Mouse (Mus musculus): ENCODE results near the gene Ier3.
"Not testable (repeated sequence)": the region's sequence is repeated elsewhere in the genome, so short reads cannot be mapped to it uniquely, and the experiment has no call there.

Ier3 gene

DNA sequence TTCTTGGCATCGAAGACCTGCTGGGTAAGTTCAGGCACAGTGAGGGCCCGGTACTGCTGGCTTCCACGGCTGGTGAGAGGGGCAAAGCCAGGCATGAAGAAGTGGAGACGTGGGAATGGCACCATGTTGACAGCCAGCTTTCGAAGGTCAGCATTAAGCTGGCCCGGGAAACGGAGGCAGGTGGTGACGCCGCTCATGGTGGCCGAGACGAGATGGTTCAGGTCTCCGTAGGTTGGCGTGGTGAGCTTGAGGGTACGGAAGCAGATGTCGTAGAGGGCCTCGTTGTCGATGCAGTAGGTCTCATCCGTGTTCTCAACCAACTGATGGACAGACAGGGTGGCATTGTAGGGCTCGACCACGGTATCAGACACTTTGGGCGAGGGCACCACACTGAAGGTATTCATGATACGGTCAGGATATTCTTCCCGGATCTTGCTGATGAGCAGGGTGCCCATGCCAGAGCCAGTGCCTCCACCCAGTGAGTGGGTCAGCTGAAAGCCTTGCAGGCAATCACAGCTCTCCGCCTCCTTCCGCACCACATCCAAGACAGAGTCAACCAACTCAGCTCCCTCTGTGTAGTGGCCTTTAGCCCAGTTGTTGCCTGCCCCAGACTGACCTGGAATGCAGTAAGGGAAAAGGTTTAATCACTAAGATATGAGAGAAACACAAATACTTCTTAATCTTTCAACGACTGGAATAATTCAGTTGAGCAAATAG lies 14.1 kb downstream of the Ier3 start:
- no peak for DNase-seq (ENCODE audit: low spot score in 2 of 2)

DNA sequence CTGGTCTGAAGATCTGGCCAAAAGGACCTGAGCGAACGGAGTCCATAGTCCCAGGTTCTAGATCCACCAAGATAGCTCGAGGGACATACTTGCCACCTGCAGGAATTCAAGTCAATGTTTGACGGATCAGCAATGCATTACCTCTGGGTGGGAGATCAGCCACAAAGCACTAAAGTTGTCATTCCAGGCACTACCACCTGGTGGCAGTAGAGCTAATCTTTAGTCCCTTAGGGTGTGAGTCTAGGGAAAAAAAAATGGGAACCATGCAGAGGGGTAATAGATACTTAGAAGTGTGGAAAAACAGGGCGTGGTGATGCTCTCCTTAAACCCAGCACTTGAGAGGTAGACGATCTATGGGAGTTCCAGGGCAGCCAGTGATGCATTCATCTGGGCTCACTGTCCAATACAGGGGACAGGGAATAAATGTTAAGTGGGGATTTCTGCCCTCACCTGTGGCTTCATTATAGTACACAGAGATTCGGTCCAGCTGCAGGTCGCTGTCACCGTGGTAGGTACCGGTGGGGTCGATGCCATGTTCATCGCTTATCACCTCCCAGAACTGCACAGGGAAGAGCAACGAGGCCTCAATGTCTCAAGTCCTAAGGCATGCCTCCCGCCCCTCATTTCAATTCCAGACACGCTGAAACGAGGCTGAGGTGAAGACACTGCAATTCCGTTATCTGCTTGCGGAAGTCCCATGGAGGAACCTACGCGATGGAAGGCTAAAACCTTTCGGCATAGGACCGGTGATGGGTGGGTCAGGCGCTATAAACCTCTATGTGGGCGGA lies 14.9 kb downstream of the Ier3 start:
- DNase-seq (ENCODE audit: low spot score in 2 of 2): peak in 1 of 2 experiments; percentile 61

DNA sequence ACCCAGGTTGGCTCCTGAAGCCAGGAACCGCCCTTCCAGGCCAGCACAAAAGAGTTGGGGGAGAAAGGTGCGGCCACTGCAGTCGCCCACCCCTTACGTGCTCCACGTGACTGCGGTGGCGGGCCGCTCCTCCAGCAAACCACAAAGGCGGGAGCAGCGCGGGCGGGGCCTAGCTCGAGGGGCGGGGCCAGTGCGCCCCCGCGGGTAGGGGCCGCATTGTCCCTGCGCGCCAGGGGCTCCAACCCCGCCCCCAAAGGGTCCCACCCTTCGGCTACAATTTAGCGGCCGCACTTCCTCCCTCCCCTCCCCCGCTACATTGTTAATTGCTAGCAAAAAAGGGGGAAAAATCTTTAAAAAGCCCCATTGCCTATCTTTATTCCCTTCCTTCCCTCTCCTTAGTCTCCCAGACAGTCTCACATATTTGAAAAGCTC lies 15.5 kb downstream of the Ier3 start:
- DNase-seq (ENCODE audit: low spot score in 2 of 2): peak in 1 of 2 experiments; percentile 82

DNA sequence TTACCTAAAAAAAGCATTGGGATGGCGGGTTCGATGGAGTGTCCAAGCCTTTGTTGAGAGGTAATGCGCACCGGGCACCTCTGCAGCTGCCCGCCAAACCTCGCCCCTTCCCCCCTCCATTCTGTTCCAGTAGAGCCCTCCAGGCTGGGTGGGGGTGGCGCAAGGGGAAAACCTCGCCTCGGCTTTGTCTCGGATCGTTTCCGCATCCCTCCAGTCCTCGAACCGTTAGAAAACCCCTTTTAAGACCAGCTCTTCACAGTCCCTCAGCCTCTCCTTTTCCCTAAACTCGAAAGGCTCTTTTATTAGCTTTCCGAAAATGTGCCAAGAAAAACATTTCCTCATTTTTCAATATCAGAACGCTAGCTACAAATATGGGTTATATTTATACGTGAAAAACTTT lies 16.0 kb downstream of the Ier3 start:
- DNase-seq (ENCODE audit: low spot score in 2 of 2): no peak

DNA sequence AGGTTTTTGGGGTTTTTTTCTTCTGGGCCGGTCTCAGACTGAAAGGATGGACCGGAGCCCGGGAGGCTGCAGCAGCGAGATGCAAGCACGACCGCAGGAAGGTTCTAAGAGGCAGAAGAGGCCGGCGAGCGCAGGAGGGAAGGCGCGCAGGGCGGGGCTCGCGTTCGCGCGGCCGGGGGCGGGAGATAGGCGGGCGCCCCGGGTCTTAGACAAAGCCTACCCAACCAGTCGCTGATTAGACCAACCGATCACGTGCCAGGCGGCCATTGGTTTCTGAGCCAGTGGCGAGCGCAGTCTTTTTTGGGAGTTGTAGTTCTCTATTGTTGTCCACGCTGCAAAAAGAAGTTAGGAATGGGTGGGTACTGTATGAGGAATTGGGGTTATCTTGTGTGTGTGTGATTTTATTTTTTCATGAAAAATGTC lies 16.6 kb downstream of the Ier3 start, which contains the start of gene Tubb5:
Gene Tubb5 (minus strand): TSS at position 185 of the 423 bp plus-strand sequence.
- DNase-seq (ENCODE audit: low spot score in 2 of 2): peak; percentile 90 to 97

DNA sequence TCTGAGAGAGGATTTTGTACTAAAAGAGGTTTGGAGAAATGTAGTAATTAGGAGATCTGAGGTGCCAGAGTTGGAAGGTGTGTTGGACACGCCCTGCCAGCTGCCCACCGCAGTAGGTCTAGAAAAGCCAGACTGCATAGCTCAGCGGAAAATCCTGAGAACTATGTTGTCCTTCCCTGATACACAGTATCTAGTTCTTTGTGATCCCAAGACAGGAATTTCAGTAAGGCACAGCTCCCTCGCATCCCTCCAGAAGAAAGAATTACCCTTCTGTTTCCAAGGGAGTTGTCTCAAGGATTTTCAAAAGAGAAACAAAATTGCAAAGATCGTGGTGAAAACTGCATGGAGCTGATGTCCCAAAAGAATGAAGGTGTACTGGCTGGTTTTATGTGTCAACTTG lies 17.1 kb downstream of the Ier3 start:
- DNase-seq (ENCODE audit: low spot score in 2 of 2): no peak

DNA sequence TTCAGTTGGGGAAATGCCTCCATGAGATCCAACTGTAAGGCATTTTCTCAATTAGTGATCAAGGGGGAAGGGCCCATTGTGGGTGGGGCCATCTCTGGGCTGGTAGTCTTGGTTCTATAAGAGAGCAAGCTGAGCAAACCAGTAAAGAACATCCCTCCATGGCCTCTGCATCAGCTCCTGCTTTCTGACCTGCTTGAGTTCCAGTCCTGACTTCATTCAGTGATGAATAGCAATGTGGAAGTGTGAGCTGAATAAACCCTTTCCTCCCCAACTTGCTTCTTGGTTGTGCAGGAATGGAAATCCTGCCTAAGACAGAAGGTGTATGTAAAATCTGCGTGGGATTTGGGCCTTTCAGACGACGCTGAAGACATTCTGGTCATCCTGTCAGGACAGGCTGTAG lies 17.5 kb downstream of the Ier3 start:
- not testable (repeated sequence) for DNase-seq (ENCODE audit: low spot score in 2 of 2)

DNA sequence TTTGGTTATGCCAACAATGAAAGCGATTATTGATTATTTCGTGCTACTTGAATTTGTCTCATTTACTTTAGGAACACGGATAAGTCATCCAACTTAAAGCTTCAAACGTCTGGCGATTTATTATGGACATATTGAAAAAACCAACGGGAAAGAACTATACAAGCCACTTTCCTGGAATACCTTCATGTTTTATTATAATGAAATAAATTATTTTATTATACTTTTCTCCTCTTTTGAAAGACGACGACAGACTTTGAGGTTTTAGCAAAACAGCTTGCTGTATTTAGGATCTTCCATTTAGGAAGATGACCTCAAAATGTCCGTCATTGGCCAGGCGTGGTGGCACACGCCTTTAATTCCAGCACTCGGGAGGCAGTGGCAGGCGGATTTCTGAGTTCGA lies 19.1 kb downstream of the Ier3 start:
- no peak for DNase-seq (ENCODE audit: low spot score in 2 of 2)

DNA sequence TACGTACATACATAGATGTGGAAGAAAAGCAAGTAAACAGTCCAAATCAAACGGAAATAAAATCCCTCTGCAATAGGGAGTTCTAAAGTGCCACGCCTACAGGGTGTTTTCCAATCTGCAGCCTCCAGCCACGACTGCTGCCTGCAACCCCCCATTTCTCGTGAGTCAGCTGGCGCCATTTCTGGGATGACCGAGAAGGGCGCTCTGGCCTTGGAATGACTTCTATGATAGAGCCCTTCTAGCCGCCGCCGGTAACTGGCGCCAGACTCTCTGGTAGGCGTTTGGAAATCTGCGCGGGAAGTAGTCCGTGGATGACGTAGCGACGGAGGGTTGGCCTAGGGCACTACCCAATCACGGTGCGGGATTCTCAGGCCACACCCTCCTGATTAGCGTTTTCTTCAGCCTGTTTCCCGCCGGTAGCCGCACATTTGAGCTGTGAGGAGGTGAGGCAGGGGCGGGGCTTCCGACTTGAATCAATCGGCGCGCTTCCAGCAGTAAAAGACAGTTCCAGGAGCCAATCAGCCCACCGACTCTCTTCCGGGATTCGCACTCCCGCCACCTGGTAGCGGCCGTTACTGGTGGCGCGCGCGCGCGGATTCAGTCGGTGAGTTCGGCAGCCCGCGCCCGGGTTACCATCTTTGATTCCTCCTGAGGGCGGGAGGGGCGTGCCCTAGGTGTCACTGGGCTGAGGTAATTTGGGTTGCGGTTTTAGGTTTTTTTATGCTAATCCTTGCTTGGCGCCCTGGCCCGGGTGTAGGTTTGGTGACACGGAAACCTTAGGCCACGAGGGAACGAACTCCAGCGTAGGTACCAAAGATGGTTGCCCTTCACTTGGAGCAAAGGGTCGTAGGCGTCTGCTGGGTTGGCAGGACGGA lies 19.8 kb downstream of the Ier3 start, which contains the start of gene Mdc1:
Gene Mdc1 (plus strand): TSS at position 440 of the 875 bp plus-strand sequence.
- DNase-seq (ENCODE audit: low spot score in 2 of 2): peak; percentile 95 to 99

DNA sequence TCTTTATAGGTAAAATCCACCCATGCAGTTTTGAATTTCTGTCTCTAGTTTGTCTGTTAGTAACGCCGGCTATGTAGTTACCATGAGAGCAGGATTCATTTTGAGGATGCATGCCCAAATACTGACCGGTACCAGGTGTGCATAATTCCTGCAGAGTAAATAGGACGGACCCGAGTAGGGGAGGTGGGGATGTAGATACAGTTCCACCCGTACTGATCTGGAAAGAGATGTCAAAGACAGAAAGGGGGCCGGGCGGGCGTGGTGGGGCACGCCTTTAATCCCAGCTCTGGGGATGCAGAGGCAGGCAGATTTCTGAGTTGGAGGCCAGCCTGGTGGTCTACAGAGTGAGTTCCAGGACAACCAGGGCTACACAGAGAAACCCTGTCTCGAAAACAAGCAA lies 20.5 kb downstream of the Ier3 start:
- DNase-seq (ENCODE audit: low spot score in 2 of 2): no peak

DNA sequence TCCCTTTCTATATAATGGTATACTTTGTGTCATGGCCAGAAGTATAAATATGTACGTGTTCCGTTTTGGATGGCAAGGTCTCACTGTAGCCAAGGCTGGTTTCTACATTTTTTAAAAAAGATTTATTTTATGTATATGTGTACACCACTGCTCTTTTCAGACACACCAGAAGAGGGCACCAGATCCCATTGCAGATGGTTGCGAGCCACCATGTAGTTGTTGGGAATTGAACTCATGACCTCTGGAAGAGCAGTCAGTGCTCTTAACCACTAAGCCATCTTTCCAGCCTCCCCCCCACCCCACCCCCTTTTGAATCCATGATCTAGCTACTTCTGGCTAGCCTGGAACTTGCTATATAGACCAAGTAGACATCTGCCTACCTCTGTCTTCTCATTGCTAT lies 22.0 kb downstream of the Ier3 start:
- no peak for DNase-seq (ENCODE audit: low spot score in 2 of 2)

DNA sequence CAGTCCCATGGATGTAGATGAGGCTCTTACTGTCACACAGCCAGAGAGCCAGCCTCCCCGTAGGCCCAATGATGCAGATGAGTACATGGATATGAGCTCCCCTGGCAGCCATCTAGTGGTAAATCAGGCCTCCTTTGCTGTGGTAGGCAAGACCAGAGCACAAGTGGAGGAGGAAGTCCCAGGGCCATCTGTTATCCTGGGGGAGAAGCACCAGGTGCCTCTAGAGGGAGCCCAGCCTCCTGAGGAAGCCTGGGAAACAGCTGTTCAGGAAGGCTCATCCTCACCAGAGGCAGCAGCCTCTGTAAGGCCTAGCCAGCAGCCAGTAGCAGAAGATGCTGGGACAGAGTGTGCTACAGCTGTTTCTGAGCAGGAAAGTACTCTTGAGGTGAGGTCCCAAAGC lies 26.6 kb downstream of the Ier3 start:
- no peak for DNase-seq (ENCODE audit: low spot score in 2 of 2)

DNA sequence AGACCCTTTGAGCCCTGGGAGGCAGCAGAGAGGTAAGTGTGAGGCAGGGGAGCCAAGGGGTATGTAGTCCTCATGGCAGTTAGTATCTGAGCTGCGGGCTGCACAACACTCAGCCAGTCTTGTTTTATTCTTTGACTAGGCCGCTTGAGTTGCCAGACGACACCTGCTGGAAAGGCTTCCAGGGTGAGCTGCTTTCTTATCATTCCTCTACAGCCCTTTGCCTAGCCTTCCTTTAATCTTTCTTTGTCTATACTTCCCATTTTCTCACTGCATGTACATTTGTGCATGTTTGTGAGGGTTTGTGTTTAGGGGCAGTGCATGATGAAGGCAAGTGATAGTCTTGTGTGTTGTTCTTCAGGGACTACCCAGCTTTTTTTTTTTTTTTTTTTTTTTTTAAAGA lies 29.5 kb downstream of the Ier3 start:
- no peak for DNase-seq (ENCODE audit: low spot score in 2 of 2)

DNA sequence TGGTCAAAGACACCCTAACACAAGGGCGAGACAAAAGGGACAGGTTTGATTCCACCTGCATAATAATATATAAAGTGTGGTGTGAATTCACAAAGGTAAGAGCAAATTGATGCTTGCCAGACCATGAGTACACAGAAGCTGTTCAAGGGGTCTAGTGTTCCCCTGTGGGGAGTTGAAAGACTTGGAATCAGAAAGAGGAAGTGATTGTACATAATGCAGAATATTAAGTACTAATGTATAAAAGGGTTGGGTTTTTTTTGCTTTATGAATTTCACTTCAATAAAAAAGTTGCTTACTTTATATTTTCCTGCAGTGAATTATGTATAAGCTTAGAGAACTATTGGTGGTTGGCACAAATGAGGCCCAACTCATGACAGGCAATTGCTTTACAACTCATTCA lies 37.9 kb downstream of the Ier3 start:
- DNase-seq (ENCODE audit: low spot score in 2 of 2): no peak

DNA sequence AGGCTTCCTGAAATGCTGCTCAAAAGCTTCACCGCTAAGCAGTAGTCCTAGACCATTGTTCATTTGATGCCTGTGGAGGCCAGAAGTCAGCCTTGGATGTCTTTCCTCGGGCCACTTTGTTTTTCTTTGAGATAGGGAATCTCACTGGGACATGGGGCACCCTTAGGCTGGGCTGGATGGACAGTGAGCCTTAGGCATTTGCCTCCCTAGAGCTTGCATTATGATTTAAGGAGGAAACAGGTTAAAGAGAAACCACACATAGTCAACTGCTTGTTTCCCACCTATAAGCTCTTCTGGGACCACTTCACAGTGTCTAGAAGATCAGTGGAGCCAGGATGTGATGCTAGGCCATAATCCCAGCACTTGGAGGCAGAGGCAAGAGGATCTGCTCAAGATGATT lies 38.4 kb downstream of the Ier3 start:
- no peak for DNase-seq (ENCODE audit: low spot score in 2 of 2)

DNA sequence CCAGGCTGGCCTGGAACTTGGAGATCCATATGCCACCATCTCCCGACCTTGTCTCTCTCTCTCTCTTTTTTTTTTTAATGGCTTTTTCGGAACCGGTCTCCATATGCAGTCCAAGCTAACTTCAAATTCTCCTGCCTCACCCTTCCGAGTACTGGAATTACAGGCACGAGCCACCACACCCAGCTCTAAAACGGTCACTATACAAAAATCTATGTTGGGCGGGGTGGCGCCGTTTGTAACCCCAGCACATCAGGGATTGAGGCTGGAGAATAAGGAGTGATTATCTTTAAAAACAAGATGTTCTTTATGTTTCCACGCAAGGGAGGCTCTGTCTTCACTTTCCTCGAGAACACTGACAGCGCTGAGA lies 39.3 kb downstream of the Ier3 start:
- no peak for DNase-seq (ENCODE audit: low spot score in 2 of 2)

DNA sequence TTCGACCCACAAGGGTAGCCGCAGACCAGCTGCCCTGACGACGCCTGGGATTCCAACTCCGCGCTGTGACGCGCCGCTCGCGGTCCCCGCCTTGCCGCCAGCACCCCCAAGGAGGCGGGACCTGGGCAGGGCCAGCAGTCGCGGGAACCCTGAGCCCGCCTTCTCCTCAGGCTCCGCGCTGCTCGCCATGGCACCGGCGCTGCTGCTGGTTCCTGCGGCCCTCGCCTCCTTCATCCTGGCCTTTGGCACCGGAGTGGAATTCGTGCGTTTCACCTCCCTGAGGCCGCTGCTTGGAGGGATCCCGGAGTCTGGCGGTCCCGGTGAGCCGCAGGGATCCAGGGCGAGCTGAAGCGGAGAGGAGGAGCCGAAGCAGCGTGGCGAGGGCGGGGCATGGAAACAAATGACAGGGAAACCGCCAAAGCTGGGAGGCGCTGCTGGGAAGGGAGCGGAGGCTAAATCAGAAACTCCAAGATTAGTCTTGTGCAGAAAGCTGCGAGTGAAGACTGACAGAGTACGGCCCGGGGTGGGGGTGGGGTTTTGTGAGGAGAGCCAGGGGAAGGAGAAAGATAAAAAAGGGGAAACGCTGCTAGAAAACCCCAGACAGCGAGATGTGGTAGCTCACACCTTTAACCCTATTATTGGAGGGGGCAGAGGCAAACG lies 39.8 kb downstream of the Ier3 start, which contains the start of gene Nrm:
Gene Nrm (plus strand): TSS at position 121 of the 660 bp plus-strand sequence.
- peak; percentile 84 to 96 for DNase-seq (ENCODE audit: low spot score in 2 of 2)

DNA sequence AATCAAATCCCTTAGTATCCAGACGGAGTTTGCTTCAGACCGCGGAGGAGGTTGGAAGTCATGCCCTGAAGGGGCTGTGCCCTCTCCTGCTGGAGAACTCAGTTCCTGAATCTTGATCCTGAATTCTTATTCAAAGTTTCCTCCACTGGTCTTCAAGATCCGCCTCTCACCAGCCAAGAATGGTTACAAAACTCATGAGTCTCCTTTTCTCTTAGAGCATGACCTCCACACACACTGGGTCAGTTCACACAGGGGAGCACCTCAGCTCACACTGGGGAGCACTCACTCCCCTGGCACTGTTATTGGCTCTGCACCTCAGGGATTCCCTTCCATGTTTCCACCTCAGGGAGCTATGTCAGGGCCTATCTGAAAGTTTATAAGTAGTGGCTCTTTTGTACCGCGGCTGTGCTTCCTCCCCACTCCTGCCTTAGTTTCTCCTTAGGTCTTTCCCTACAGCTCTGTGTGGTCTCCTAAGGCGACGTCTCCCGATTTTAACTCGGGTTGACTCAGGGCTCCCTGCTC lies 43.4 kb downstream of the Ier3 start:
- DNase-seq (ENCODE audit: low spot score in 2 of 2): no peak

DNA sequence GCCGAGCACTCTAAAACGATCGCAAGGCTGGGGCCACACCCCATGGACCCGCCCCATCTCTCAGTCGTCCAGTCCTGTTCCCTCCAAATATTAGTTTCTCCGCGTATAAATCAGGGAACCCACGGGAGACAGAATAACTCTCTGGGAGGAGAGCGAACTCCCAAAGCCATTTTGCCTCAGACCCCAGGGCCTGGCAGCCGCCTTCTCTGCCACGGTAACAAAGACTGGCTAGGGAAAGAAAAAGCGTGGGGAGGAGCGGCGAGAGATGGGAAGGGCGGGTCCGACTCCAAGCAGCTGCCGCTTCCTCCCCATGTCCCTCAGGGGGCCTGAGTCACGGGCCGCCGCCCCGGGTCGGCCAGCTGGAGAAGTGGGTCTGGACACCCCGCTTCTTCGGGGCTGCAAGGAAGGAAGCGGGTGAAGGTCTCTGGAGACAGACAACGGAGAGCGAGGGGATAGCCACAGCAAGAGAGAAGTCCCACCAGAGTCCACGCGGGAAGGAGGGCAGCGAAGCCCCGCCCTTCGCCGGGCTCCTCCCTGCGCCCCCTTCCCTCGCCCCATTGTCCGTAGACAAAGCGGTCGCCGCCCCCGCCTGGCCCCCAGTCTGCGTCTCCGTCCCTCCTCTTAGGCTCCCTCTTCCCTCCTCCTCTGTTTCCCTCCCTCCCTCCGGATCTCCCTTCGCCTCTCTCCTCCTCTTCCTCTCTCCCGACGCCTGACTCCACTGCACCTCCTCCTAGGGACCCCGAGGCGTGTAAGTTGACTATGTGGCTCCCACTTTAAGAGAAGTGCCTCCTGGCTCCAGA lies 44.2 kb downstream of the Ier3 start, which contains the start of gene Ppp1r18:
Gene Ppp1r18 (plus strand): TSS at position 113 of the 800 bp plus-strand sequence.
- peak; percentile 51 to 52 for DNase-seq (ENCODE audit: low spot score in 2 of 2)

DNA sequence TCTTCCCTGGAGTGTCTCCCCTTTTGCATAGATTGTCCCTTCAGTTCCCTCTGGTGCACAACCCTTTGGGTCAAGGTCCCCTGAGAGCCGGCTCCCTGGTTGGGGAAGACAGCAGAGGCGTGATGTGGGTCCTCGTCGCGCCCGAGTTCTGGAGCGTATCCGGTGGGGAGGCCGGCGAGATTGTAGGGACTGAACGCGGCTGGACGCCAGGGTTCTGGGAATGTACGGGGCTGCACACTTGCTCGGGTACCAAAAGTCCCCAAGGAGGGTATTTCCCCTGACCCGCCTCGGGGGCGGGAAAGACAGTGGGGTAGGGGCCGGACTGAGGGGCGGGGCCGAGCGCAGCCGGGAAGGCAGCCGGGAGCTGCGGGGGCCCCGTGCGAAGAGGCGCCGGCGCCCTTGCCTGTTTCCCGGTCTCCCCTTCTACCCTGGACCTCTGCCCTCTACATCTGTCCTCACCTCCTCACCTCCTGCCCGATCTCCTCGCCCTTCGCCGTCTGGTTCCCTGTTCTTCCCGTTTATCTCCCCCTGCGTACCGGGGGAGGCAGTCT lies 44.9 kb downstream of the Ier3 start:
- DNase-seq (ENCODE audit: low spot score in 2 of 2): peak; percentile 46 to 56

Data from urinary bladder, adult 18-20 months (tissue).